Mouse (Mus musculus) hematopoietic stem cell, adult 5-6 weeks (primary cell): Measurements from ENCODE around the gene Gm43191. TPM values are rescaled to one million over a fixed set of nuclear protein-coding genes. Genes with fewer than 3 reads are reported as not detected.

Experiments used
- ATAC-seq, 2 experiments: fragments of 125-278 bp in 1 of 2; replicated peaks in 1 of 2; 2 replicates each; pipeline ENCODE4 v1.8.0; 2016 to 2017; ENCODE audit warnings: inconsistent platforms in 2 of 2, mild to moderate bottlenecking in 2 of 2, moderate number of reproducible peaks in 2 of 2, low read depth in 1 of 2, moderate TSS enrichment in 1 of 2; ENCODE audit not compliant: low FRiP score in 2 of 2, poor library complexity in 2 of 2, severe bottlenecking in 2 of 2, insufficient read depth in 1 of 2, low TSS enrichment in 1 of 2
- total RNA-seq: library from RNA; stranded (forward); fragments of 172-1452, 232-1000 nt; gene quantifications from 2 replicates; pipeline ENCODE4 v1.2.3, GENCODE M21; 2017

The Gm43191 gene
- total RNA-seq, 1 experiment from 2014 or later = not detected

- ATAC-seq = no peak
Observed at GRCm38 (mm10) chr3:116640024-116640423, 41.0 kb downstream of the Gm43191 start.

DNA sequence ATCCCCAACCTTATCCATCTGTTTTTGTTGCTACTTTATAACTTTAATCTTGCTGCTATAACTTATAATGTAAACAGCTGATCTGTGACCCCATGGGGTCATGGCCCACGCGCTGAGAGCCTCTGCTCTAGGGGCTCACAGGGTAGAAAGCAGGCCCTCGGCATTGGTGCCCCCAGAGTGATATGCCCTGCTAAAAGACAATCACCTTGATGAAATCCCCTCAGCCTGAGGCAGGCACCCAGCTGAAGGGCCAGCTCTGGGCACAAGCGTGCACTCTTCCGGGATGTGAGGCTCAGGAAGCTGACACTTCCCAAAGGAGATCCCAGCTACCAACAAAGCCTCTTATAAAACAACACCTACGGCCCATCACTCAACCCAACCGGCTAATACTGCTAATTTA is 42.5 kb downstream of the Gm43191 start:
- no peak for ATAC-seq

GRCm38 (mm10) chr3:116637693-116638476 is 43.2 kb downstream of the Gm43191 start:
- no peak for ATAC-seq

DNA sequence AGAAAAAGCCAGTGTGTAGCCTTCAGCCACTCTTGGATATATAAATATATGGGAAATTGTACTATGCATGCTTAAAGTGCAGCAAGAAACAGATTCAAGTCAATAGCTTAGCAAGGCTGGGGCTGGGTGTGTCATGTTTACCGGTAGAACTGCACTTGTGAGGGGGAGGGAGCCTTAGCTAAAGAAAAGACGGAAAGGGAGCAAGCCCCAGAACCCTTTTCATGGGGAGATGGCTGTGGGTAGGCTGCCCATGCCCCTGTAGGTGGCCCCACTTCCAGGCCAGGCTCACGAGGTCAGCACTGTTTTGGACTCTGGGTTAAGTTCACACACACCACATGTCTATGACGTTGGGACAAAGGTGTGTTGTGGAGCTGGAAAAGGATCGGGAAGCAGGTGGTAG is 45.3 kb downstream of the Gm43191 start:
- ATAC-seq = no peak

- peak; percentile 34 to 58; a peak in 3 of 4 replicates for ATAC-seq
Observed at GRCm38 (mm10) chr3:116634853-116635252, 46.2 kb downstream of the Gm43191 start.

DNA sequence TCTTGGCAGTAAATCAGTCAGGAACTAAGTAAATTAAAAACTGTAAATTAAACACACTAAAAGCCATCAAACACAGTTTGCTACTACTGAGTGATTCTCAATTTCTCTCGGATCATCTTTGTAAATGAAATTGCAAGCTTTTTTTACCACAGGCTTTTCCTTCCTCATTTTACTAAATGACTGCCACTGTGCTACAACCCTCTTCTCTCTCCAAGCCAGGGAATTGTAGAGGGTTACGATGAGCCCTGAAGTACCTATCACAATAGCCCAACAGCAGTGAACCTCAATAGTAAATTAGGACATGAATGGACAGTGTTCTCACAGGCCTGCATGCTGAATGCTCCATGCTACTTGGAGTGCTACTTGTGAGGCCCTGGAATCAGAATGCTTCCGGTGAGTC is 47.0 kb downstream of the Gm43191 start:
- peak; percentile 65 for ATAC-seq

- no peak for ATAC-seq
Observed at GRCm38 (mm10) chr3:116632971-116633370, 48.1 kb downstream of the Gm43191 start.

DNA sequence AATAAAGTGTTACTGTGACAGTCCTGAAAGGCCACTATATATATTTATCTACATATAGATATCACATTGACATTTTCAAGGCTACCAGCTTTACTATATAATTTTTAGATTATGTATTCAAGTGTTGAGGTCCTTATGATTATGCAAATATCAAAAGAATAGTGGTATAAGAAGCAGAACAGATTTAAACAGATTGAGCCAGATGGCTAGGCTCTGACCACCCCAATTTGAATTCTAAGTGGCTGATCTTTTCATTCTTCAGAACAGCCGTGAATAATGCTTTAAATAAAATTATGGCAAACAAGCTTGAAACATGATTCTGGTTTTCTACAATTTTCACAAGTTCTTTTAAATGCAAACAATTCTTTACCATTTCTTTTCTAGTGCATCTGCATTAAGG is 49.6 kb downstream of the Gm43191 start:
- ATAC-seq = no peak

- no peak for ATAC-seq
Observed at GRCm38 (mm10) chr3:116622641-116623040, 58.4 kb downstream of the Gm43191 start.

- ATAC-seq = peak; percentile 49 to 53; a peak in 3 of 4 replicates
Observed at GRCm38 (mm10) chr3:116620636-116621370, 60.3 kb downstream of the Gm43191 start.

DNA sequence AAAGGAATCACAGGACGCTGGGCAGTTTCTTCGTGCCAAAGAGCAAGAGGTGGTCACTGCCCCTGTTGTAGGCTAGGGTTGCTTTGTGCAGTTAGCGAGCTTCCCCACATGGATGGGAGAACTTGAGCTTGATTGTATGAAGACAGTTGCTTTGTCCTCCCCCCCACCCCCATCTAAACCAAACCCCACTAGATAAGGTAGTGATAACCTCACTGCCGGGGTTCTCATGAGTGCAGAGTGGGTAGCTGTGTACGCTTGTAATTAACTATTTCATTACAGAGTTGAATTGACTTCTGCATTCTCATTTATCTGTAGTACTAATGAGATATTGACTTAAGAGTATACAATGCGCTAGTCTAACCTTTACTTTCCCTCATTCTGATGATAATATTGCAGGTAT is 62.2 kb downstream of the Gm43191 start:
- no peak for ATAC-seq

DNA sequence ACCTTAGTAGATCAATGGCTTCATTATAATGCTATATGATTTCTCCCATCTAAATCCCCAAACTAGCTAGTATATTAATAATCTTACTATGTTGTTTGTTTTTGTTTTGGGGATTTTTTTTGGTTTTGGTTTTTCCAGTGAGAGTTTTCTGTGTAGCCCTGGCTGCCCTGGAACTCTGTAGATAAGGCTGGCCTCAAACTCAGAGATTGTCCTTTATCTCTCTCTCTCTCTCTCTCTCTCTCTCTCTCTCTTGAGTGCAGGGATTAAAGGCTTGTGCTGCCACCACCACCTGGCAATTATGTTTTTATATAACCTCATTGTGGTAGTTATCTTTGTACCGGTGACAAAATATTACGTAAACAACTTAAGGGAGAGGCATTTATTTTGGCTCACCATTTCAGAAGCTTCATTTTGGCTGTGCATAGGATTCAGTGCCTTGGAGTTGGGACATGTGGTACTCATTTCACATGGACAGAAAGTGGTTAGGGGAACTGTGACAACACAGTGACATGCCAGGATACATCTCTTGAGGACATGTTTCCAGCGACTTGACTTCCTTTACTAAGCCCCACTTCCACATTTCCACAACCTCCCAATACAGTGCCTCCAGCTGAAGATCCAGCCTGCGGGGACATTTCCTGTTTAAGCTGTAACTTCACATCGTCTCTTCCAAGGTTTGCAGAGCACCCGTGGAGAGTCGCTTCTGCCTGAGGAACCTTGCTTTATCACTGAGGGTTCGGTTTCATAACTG is 65.6 kb downstream of the Gm43191 start:
- no peak for ATAC-seq

DNA sequence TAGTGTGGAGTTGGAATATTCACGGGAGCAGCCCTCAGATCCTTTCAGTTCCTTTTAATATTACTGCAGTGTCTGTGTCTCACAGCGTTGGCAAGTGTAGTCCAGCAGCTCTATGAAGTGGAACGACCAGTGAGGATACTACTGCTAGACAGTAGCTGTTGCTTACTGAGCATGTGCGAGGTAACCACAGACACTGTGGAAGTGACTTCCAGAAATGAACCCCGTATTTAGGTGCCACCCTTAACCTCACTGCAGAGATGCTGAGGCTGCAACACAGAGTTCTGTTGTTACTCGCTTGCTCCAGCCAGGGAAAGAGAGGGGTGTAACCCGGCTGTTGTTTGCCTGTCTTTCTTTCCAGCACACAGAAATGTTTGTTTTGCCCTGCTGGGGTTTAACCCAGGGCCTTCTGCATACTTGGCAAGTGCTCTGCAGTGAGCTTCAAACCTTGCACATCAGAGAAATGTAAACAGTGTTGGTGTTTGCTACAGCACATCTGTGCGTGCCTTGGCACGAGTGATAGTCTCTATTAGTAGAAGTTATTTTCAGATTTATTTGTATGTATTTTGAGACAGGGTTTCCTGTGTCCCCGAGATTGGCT is 66.7 kb downstream of the Gm43191 start, which contains the start of gene Trmt13:
Gene Trmt13 (minus strand): TSS at position 293 of the 598 bp plus-strand sequence.
- ATAC-seq = no peak

DNA sequence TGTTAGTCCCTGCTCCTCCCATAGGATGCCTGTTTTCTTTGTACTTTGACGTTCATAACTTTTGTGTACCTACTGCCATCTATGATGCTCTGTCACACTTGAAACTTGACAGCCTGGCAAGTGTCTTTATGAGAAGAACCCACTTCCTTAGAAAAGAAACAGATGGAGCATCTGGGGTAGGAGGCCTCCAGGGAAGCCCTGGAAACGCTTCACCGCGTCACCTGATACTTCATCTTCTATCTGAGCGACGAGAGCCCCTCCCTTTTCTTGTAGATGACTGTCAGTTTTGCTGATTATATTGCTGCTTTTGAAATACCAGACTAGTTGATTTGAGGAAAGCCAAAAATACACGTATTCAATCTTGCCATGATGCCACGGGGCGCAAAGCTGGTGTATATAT is 76.5 kb downstream of the Gm43191 start:
- ATAC-seq = no peak

DNA sequence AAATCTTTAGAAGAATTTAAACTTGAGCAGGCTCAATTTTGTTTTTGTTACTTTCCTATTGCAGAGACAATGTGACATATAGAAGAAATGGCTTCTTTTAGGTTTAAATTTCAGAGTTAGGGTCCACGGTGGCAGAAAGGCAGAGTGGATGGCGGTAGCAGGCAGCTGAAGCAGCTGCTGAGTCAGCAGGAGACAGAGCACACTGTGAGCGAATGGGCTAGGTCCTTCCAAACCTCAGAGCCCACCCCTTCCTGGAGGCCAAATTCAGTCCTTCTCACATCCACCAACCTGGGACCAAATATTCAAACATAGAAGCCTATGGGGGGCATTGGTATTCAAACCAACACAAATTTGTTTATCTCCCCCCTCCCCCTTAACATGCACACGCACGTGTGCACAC is 79.3 kb downstream of the Gm43191 start:
- peak in 1 of 2 experiments; percentile 56; a peak in 2 of 4 replicates for ATAC-seq

DNA sequence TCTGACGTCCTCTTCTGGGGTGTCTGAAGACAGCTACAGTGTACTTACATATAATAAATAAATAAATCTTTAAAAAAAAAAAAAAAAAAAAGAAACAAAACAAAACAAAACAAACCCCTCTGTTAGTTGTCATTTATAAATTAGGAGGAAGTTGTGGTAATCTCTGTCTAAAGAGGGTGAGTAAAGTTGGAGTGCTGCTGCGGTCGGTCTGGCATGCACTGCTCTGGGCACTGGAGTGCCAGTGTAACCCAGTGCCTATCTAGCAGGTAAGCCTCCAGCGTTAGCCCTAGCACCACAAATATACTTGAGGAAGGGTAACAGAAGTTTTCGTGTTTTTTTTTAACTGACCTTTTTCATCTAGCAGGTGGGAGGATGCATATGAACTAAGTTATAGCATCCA is 80.1 kb downstream of the Gm43191 start:
- ATAC-seq = peak; percentile 85 to 87

DNA sequence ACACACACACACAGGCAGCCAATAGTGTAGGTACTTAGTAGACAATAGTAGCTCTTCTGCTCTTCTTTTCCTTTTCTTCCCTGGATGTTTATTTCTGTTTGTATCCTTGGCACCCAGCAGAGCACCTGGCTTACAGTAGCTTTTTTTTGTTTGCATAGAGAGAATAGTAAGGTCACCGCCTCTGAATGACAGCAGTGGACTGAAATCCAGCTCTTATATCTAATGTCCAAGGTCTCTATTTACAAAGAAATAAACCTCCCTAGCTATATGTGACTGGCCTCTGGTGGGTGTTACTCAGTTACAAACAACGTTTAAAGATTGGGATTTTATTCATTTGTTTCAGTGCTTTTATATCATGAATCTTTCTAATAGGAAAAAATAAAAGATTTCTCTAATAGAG is 81.4 kb downstream of the Gm43191 start:
- no peak for ATAC-seq
